Mouse (Mus musculus) adrenal gland, postnatal 4 days (tissue): ENCODE data around the gene Tmem240. TPM values are rescaled to one million over a fixed set of nuclear protein-coding genes. Genes with fewer than 3 reads are reported as not detected.

Experiments used
- microRNA-seq: library from miRNA; unstranded; fragments of <30 nt; microRNA quantifications from one replicate; pipeline ENCODE4 v1.2.0, GENCODE M21; 2021
- total RNA-seq, 2 experiments: library from RNA; stranded (reverse); gene quantifications; 2 replicates each; pipeline ENCODE4 v1.2.3; 2021

The Tmem240 gene
- total RNA-seq, 2 experiments from 2014 or later = 1.5 to 2.2 TPM

Small RNAs within 50 kb of the gene (microRNA-seq; reads per million reads assigned to microRNA genes)
- not detected for gene Gm27743

Other genes starting within 250 kb of the Tmem240 start
- gene Gnb1, start 243.4 kb upstream of the Tmem240 start, total RNA-seq = 100 to 1,000 TPM; 441 to 466 TPM
- gene Nadk, start 172.4 kb upstream of the Tmem240 start, total RNA-seq = 100 to 1,000 TPM; 147 to 160 TPM
- 10 to 100 TPM; 30.5 to 32.9 TPM for gene Slc35e2, start 133.4 kb upstream of the Tmem240 start, total RNA-seq
- gene Cdk11b, start 109.9 kb upstream of the Tmem240 start, total RNA-seq = 10 to 100 TPM; 53.8 to 55.0 TPM
- not detected for gene Gm10563, start 89.4 kb upstream of the Tmem240 start, total RNA-seq
- gene Mmp23, start 81.4 kb upstream of the Tmem240 start, total RNA-seq = 10 to 100 TPM; 18.8 to 25.4 TPM
- gene Mib2, start 65.6 kb upstream of the Tmem240 start, total RNA-seq = 10 to 100 TPM; 41.5 to 44.2 TPM
- 10 to 100 TPM; 54.6 to 60.4 TPM for gene Fndc10, start 40.5 kb upstream of the Tmem240 start, total RNA-seq
- 10 to 100 TPM; 88.9 to 96.2 TPM for gene Ssu72, start 30.0 kb upstream of the Tmem240 start, total RNA-seq
- 100 to 1,000 TPM in 1 of 2 experiments, 10 to 100 TPM in 1; 99.1 to 102 TPM for gene Atad3a, start 26.3 kb downstream of the Tmem240 start, total RNA-seq
- 1 to 10 TPM; 5.7 to 7.4 TPM for gene Vwa1, start 39.9 kb downstream of the Tmem240 start, total RNA-seq
- gene Tmem88b, start 51.1 kb downstream of the Tmem240 start, total RNA-seq = under 1 TPM; 0.79 to 0.84 TPM
- not detected for gene Ankrd65, start 55.6 kb downstream of the Tmem240 start, total RNA-seq
- 100 to 1,000 TPM; 110 to 122 TPM for gene Mrpl20, start 68.1 kb downstream of the Tmem240 start, total RNA-seq
- 100 to 1,000 TPM; 153 to 155 TPM for gene Ccnl2, start 77.7 kb downstream of the Tmem240 start, total RNA-seq
- 100 to 1,000 TPM; 123 to 129 TPM for gene Aurkaip1, start 96.5 kb downstream of the Tmem240 start, total RNA-seq
- 10 to 100 TPM; 86.3 to 93.5 TPM for gene Mxra8, start 104.9 kb downstream of the Tmem240 start, total RNA-seq
- gene Dvl1, start 112.6 kb downstream of the Tmem240 start, total RNA-seq = 10 to 100 TPM; 53.5 to 53.8 TPM
- gene Tas1r3, start 128.6 kb downstream of the Tmem240 start, total RNA-seq = under 1 TPM; 0.85 to 0.92 TPM
- 10 to 100 TPM; 20.2 to 21.0 TPM for gene Cptp, start 134.6 kb downstream of the Tmem240 start, total RNA-seq
- gene Ints11, start 134.7 kb downstream of the Tmem240 start, total RNA-seq = 10 to 100 TPM; 31.0 to 31.3 TPM
- 10 to 100 TPM; 42.9 to 49.0 TPM for gene Pusl1, start 157.0 kb downstream of the Tmem240 start, total RNA-seq
- 10 to 100 TPM; 35.5 to 36.7 TPM for gene Acap3, start 157.0 kb downstream of the Tmem240 start, total RNA-seq
- gene Ube2j2, start 209.0 kb downstream of the Tmem240 start, total RNA-seq = 10 to 100 TPM; 91.9 to 94.1 TPM
- 10 to 100 TPM; 75.8 to 79.9 TPM for gene C1qtnf12, start 227.5 kb downstream of the Tmem240 start, total RNA-seq